Mouse (Mus musculus) thymus, postnatal 14 days (tissue): Measurements from ENCODE around the gene Tefm.
A peak's percentile ranks its signal among the peaks of the same experiment; 100 is the strongest.

Experiments
- DNase-seq: peaks from one replicate; pipeline ENCODE4 v3.0.0; 2021

Gene Tefm

GRCm38 (mm10) chr11:80088917-80089816 is 52.8 kb downstream of the Tefm start, which contains the start of gene Atad5:
TSS of gene Atad5 (plus strand) at chr11:80089400.
- peak; percentile 92 for DNase-seq

GRCm38 (mm10) chr11:80086844-80087243 is 55.1 kb downstream of the Tefm start:
- DNase-seq: peak; percentile 91
